Mouse (Mus musculus) heart, postnatal 10 days (tissue): ENCODE measurements around the gene Vmn1r50. TPM values are rescaled to one million over a fixed set of nuclear protein-coding genes. Genes with fewer than 3 reads are reported as not detected.
"Not testable (repeated sequence)": the region's sequence is repeated elsewhere in the genome, so short reads cannot be mapped to it uniquely, and the experiment has no call there.

Source experiments
- DNase-seq, 2 experiments: peaks; one replicate each; pipeline ENCODE4 v3.0.0; 2021
- intact Hi-C: fragments of 180-260 bp; cut with DNase I; formaldehyde crosslinking; loops from one replicate; pipeline ENCODE4 v1.15.1; 2025
- total RNA-seq, 2 experiments: library from RNA; stranded (reverse); gene quantifications; 2 replicates each; pipeline ENCODE4 v1.2.3; 2021

The Vmn1r50 gene
- not detected for total RNA-seq

DNA sequence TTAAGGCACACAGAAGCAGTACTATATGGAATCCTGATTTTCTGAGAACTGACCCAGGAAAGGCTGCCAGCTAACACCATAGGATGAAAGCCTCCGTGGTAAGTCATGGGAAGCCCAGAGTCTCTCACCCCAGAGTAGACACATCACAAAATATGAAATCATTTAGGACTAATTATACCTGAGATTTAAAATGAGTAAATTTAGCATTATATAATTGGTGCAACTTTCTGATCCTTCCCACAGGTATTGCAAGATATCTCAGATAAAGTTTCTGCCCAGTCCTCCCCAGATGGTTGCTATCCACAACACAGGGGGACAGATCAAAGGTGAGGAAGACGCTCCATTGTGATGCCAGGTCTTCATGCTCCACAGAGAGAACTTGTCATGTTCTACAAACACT, at the start of gene Vmn1r50:
Gene Vmn1r50 (plus strand): TSS at position 301 of the 400 bp plus-strand sequence.
- no peak for DNase-seq
- intact Hi-C loops = no loop called here

DNA sequence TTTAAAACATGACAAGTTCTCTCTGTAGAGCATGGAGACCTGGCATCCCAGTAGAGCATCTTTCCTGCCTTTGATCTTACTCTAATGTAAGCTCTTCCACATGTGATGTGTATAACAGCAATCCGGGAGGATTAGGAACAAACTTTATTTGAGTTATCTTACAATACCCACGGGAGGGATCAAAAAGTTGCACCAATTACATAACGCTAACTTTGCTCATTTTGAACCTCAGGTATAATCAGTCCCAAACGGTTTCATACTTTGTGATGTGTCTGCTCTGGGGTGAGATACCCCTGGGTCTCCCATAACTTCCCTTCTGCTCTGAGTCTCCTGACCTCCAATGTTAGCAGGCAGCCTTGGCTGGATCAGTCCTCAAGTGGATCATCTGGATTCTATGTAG, 22.8 kb upstream of the Vmn1r50 start, which contains the start of gene Vmn1r49:
Gene Vmn1r49 (minus strand): TSS at position 101 of the 400 bp plus-strand sequence.
- intact Hi-C loops = no loop called here
- no peak for DNase-seq

DNA sequence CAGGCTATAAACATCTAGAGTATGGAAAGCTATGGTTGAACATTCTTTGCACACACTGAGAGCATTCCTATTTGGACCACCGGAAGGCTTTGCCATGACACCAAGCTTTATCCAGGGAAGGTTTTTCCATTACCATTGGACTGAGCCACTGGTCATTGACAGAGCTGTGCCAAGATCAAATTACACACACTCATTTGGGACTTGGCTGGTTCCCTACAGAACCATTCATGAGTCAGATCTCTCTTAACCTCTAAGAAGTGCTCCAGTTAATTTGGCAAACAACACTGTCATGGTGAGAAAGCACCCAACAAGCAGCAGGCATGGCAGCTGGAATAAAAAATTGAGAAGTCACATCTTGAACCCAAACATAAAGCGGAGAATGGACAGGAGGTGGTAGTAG, 664 bp upstream of the Vmn1r50 start:
- intact Hi-C loops = no loop called here

DNA sequence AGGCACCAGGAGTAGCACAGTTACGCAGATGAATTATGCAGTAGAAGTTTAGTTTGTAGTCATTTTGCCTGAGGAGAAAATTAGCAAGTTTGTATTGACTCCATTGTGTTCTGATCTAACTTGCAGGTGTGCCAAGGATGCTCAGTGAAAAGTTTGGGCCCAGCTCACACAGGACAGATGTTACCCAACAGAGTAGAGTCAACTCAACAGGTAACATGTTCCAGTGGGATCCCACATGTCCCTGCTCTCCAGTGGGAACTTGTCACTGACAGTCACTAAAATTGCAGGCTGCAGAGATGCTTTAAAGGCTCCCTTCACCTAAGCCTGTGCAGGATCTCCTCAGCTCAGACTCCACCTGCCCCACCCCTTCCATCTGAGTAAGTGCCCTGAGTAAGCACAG, 21.1 kb downstream of the Vmn1r50 start, which contains the start of gene Vmn1r51:
Gene Vmn1r51 (plus strand): TSS at position 301 of the 400 bp plus-strand sequence.
- intact Hi-C loops, DNase-seq: not testable (repeated sequence)

More for the DNA sequence above, 664 bp upstream of the Vmn1r50 start:
- DNase-seq = no peak

Other genes with a start within 250 kb of the Vmn1r50 start
- gene Vmn1r42, start 225.0 kb upstream of the Vmn1r50 start, total RNA-seq = under 1 TPM in 1 of 2 experiments, not detected in 1; 0.05 TPM
- not detected for gene Vmn1r43, start 225.0 kb upstream of the Vmn1r50 start, total RNA-seq
- not detected for gene Vmn1r44, start 217.8 kb upstream of the Vmn1r50 start, total RNA-seq
- not detected for gene Vmn1r45, start 160.8 kb upstream of the Vmn1r50 start, total RNA-seq
- not detected for gene Vmn1r46, start 132.1 kb upstream of the Vmn1r50 start, total RNA-seq
- gene Vmn1r47, start 85.3 kb upstream of the Vmn1r50 start, total RNA-seq = not detected
- not detected for gene Vmn1r48, start 64.6 kb upstream of the Vmn1r50 start, total RNA-seq
- gene Vmn1r49, start 22.9 kb upstream of the Vmn1r50 start, total RNA-seq = not detected
- not detected for gene Vmn1r51, start 21.2 kb downstream of the Vmn1r50 start, total RNA-seq
- gene Vmn1r52, start 73.4 kb downstream of the Vmn1r50 start, total RNA-seq = not detected
- gene V1ra8, start 101.4 kb downstream of the Vmn1r50 start, total RNA-seq = not detected
- gene Vmn1r53, start 123.0 kb downstream of the Vmn1r50 start, total RNA-seq = not detected
- not detected for gene Vmn1r54, start 144.9 kb downstream of the Vmn1r50 start, total RNA-seq
- not detected for gene BC048671, start 199.8 kb downstream of the Vmn1r50 start, total RNA-seq
- gene Chst13, start 223.8 kb downstream of the Vmn1r50 start, total RNA-seq = not detected
- not detected for gene Uroc1, start 231.9 kb downstream of the Vmn1r50 start, total RNA-seq